Mouse (Mus musculus) megakaryocyte, embryonic 14.5 days (primary cell): ENCODE results near the gene Bco1.

Source experiments
- FLI1 ChIP-seq: IDR thresholded peaks from 2 replicates; pipeline ENCODE4 v1.6.1; 2012; ENCODE audit warnings: low read length, inconsistent platforms, mixed read lengths
- GATA1 ChIP-seq: IDR thresholded peaks from 3 replicates; pipeline ENCODE4 v1.6.1; 2012; ENCODE audit warnings: mixed read lengths, low read length, inconsistent platforms, borderline replicate concordance

GRCm38 (mm10) chr8:117082947-117083559 is 12.6 kb upstream of the Bco1 start:
- TF ChIP-seq GATA1 (no peak; the same call in 2 of the 3 replicates), FLI1 (no peak)
